Mouse (Mus musculus): Measurements from ENCODE around the gene Zfp385a.
"Not testable (repeated sequence)": the region's sequence is repeated elsewhere in the genome, so short reads cannot be mapped to it uniquely, and the experiment has no call there.

DNA sequence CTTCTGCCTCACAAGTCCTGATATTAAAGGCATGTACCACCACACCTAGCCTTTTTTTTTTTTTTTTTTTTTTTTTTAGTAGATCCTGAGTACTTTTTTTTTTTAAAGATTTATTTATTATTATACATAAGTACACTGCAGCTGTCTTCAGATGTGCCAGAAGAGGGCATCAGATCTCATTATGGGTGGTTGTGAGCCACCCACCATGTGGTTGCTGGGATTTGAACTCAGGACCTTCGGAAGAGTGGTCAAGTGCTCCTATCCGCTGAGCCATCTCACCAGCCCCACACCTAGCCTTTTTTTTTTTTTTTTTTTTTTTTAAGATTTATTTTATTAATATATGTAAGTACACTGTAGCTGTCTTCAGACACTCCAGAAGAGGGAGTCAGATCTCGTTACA lies 64.0 kb downstream of the Zfp385a start:
- TF ChIP-seq CTCF (IDR thresholded peaks at IDR 0.05 in 2 of 3, conservative IDR thresholded peaks at IDR 0.05 in 1 of 3; ENCODE audit: control insufficient read depth in 1 of 3, insufficient read depth in 1 of 3, low read depth in 2 of 3, low read length in 3 of 3, poor library complexity in 1 of 3, severe bottlenecking in 1 of 3); UBTF (IDR thresholded peaks at IDR 0.05; ENCODE audit: borderline replicate concordance, insufficient read depth, low read depth, low read length); POLR2AphosphoS2 (IDR thresholded peaks at IDR 0.05; ENCODE audit: low read length); POLR2A (IDR thresholded peaks at IDR 0.05; ENCODE audit: control insufficient read depth in 1 of 2, insufficient read depth in 1 of 2, low read depth in 1 of 2, low read length in 2 of 2, poor library complexity in 1 of 2); ZKSCAN1 (IDR thresholded peaks at IDR 0.05; ENCODE audit: low read depth, low read length); NELFE (IDR thresholded peaks at IDR 0.05; ENCODE audit: low read depth, low read length); USF1 (IDR thresholded peaks at IDR 0.05; ENCODE audit: low read depth, low read length); JUND (IDR thresholded peaks at IDR 0.05; ENCODE audit: low read depth, low read length): not testable (repeated sequence)

All from MEL (cell line).